Mouse (Mus musculus) forebrain, embryonic 12.5 days (tissue): ENCODE measurements around the gene Sspn. TPM values are rescaled to one million over a fixed set of nuclear protein-coding genes. Genes with fewer than 3 reads are reported as not detected.

Experiments used
- ATAC-seq: fragments of 200-750 bp; cut with Nextera tagmentation; 2 replicates; pipeline ENCODE4 v1.8.0; 2017; ENCODE audit warnings: moderate TSS enrichment; ENCODE audit not compliant: low FRiP score
- H3K27ac ChIP-seq: fragments of 300-500 bp; sonication (generic); 2 replicates; pipeline ENCODE4 v1.5.1; 2016; ENCODE audit warnings: mild to moderate bottlenecking
- H3K27me3 ChIP-seq: fragments of 300-500 bp; sonication (generic); 2 replicates; pipeline ENCODE4 v1.6.1; 2016; ENCODE audit warnings: mild to moderate bottlenecking
- H3K36me3 ChIP-seq: fragments of 300-500 bp; sonication (generic); replicated peaks from 2 replicates; pipeline ENCODE4 v1.6.1; 2016; ENCODE audit warnings: mild to moderate bottlenecking
- H3K4me1 ChIP-seq: fragments of 300-500 bp; sonication (generic); 2 replicates; pipeline ENCODE4 v1.6.1; 2016
- H3K4me2 ChIP-seq: fragments of 300-500 bp; sonication (generic); 2 replicates; pipeline ENCODE4 v1.6.1; 2016; ENCODE audit warnings: mild to moderate bottlenecking, moderate library complexity
- H3K4me3 ChIP-seq: fragments of 300-500 bp; sonication (generic); replicated peaks from 2 replicates; pipeline ENCODE4 v1.5.1; 2016; ENCODE audit warnings: mild to moderate bottlenecking
- H3K9ac ChIP-seq: fragments of 300-500 bp; sonication (generic); 2 replicates; pipeline ENCODE4 v1.6.1; 2016; ENCODE audit warnings: mild to moderate bottlenecking
- H3K9me3 ChIP-seq: fragments of 300-500 bp; sonication (generic); 2 replicates; pipeline ENCODE4 v1.6.1; 2016
- WGBS: fragments of 180-500 bp; shearing (Covaris S2); methylation state at CpG from one replicate; pipeline ENCODE4 v1.1.7; 2016; 5-methylcytosine and 5-hydroxymethylcytosine counted together
- polyA plus RNA-seq: library from polyadenylated mRNA; unstranded; fragments of >200 nt; fragmentation: Nextera tagmentation; extraction: Ambion mirVana; gene quantifications from 2 replicates; pipeline ENCODE4 v1.2.1, GENCODE M21; 2016

Gene Sspn
- polyA plus RNA-seq, 1 experiment from 2014 or later, result 3.2 TPM

DNA sequence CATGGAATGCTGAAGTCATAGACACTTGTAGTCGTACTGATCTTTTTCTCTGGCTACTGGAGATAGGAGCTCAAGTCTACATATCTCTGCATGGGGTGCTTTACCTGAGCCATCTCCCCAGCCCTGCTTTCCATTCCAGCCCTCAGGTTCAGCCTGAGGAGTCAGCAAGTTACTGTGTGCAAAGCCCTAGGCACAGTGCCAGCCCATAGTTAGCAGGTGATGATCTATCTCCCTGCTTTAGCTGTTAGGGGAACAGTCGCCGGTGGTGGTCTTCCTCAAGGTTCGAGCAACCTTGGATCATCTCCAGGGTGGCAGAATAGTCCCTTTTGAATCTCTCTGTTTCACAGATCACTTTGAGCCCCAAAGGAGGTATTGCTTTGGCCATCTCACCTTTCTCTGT lies 5.1 kb downstream of the Sspn start:
- Histone ChIP-seq H3K9ac (no peak overlapping the region), H3K27ac (no peak overlapping the region), H3K27me3 (no peaks in the 10 kb centered on the region), H3K36me3 (no peaks in the 10 kb centered on the region), H3K4me3 (no peak overlapping the region), H3K4me2 (no peak overlapping the region), H3K9me3 (no peaks in the 10 kb centered on the region), H3K4me1 (peaks cover 16% of the 10 kb centered on the region)
- 93% methylated on average over 4 of the region's 4 CpGs for WGBS
- no peak for ATAC-seq

DNA sequence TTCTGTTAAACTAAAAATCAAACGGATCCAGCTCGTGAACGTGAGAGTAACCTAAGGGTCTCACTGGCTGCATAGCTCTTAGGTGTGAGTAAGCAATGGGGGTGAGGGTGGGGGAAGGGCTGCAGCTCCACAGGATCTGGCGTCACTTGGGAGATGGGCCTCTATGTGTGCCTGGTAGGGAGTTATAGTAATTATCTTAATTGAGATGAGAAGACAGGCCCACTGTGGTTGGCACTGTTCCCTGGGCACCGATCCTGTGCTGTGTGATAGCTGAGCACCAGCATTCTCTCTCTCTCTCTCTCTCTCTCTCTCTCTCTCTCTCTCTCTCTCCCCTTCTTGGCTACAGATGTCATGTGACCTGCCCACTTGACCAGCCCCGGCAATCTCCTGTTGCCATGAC lies 9.4 kb downstream of the Sspn start:
- Histone ChIP-seq H3K4me1 (no peaks in the 10 kb centered on the region), H3K4me3 (no peak overlapping the region), H3K9me3 (no peaks in the 10 kb centered on the region), H3K27ac (no peak overlapping the region), H3K27me3 (no peaks in the 10 kb centered on the region), H3K4me2 (no peak overlapping the region), H3K9ac (no peak overlapping the region), H3K36me3 (no peaks in the 10 kb centered on the region)
- 77% methylated on average over 6 of the region's 6 CpGs for WGBS
- ATAC-seq, result no peak

DNA sequence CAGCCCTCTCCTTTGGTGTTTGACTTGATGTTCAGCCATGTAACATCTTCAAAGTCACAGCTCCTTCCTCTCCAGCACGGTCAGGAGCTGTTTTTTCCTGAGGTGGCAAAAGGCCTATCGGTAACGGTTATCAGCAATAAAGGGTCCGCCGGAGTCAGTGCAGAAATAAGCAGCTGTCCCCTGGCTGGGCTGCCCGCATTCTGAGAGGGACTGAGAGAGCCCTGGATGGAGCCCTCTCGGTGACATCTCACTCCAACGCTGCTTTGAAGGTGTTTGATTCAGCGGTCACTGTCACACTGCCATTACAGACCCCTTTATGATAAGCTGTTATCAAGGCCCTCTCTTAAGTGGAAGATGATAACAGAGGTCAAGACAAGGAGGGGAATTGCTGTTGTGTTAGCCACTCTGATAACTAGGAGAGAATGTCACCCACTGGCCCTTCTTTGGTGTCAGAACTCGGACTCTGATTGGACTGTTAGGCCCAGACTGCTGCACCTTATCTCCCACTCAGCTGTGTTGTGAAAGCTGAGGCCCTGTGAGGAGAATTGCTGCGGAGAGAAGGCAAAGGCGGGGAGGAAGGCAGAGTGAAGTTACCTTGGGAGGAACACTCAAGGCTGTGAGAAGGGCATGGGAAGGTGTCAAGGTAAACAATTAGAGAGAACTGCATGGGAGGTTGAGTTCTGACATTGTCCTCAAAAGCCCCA lies 11.0 kb downstream of the Sspn start:
- H3K4me3 ChIP-seq, result no peak overlapping the region
- no peak for ATAC-seq
- H3K4me2 ChIP-seq, result no peak overlapping the region
- H3K27ac ChIP-seq, result no peak overlapping the region
- no peaks in the 10 kb centered on the region for H3K4me1 ChIP-seq
- H3K27me3 ChIP-seq, result no peaks in the 10 kb centered on the region
- H3K9ac ChIP-seq, result no peak overlapping the region
- no peaks in the 10 kb centered on the region for H3K36me3 ChIP-seq
- H3K9me3 ChIP-seq, result no peaks in the 10 kb centered on the region
- WGBS, result 84% methylated on average over 12 of the region's 12 CpGs

DNA sequence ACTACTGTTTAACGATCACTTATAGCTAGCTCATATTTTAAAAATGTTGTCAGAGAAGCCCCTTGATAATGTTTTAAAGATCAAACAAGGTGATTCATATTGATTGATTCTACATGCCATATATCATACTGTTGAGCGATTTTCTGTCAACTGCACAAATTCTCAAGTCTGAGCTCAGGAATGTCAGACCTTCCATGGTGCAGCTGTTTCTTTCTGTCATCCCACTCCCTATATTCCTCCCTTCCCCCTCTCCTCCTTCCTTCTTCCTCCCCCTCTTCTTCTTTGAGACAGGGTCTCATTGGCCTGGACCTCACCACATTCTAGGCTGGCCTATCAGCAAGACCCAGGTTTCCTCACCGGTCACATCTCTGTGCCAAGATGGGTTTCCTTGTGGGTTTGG lies 12.0 kb downstream of the Sspn start:
- 98% methylated on average over 3 of the region's 3 CpGs for WGBS
- no peaks in the 10 kb centered on the region for H3K27me3 ChIP-seq
- no peaks in the 10 kb centered on the region for H3K36me3 ChIP-seq
- H3K4me1 ChIP-seq, result peaks cover 1% of the 10 kb centered on the region; the same call in 1 of the 2 replicates
- H3K9me3 ChIP-seq, result no peaks in the 10 kb centered on the region
- H3K4me2 ChIP-seq, result no peak overlapping the region
- no peak overlapping the region for H3K27ac ChIP-seq
- H3K4me3 ChIP-seq, result no peak overlapping the region
- H3K9ac ChIP-seq, result no peak overlapping the region
- no peak for ATAC-seq

DNA sequence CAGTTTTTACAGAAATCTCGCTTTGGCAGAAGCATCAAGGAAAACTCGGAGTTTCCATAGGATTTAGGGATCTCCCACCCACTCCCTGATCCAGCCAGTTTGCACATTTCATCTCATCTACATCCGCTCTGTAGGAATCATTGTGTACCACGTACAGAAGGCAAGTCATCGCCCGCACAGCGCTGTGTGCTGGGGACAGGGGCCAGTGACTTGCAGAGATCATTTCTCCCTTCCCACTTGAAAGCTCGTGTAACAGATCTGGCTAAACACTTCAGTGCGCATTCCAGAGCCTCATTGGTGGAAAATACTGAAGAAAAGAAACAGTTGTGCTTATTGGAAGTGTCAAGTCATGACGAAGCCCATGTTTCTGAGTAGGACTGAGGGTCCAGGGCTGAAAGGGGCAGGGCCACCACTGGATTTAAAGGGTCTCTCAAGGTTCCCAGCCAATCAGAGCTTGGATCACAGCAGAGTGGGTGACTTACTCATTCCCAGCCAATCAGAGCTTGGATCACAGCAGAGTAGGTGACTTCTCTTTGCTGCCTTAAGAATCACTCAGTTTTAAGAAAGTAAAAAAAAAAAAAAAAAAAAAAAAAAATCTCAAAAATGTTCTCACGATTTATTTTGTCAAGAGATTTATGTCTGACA lies 14.4 kb downstream of the Sspn start:
- ATAC-seq, result no peak
- peaks cover 7% of the 10 kb centered on the region; the same call in 1 of the 2 replicates for H3K4me1 ChIP-seq
- H3K9ac ChIP-seq, result no peak overlapping the region
- H3K27ac ChIP-seq, result no peak overlapping the region
- no peaks in the 10 kb centered on the region for H3K36me3 ChIP-seq
- H3K9me3 ChIP-seq, result no peaks in the 10 kb centered on the region
- no peaks in the 10 kb centered on the region for H3K27me3 ChIP-seq
- H3K4me2 ChIP-seq, result no peak overlapping the region
- H3K4me3 ChIP-seq, result no peak overlapping the region
- 78% methylated on average over 11 of the region's 11 CpGs for WGBS

DNA sequence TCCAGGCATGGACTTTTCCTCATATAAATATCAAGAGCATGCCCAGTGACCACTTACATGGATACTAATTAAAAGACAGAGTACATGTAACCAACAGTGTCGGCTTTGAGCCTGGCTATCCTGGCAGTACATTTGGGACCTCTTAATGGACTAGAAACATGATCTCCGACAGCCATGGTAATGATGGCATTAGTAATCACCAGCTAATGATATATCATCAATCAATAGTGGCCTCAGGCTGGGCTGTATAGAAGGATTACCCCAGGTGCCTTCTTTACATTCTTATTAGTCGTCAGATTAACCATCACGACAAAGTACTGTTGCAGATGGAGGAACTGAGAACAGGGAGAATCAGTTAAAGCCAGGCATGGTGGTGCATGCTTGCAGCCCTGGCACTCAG lies 17.6 kb downstream of the Sspn start:
- Histone ChIP-seq H3K9me3 (no peaks in the 10 kb centered on the region), H3K36me3 (no peaks in the 10 kb centered on the region), H3K4me3 (no peak overlapping the region), H3K27ac (no peak overlapping the region), H3K9ac (no peak overlapping the region), H3K4me2 (no peak overlapping the region), H3K4me1 (peaks cover 16% of the 10 kb centered on the region), H3K27me3 (no peaks in the 10 kb centered on the region)
- no peak for ATAC-seq
- 41% methylated on average over 4 of the region's 4 CpGs for WGBS

DNA sequence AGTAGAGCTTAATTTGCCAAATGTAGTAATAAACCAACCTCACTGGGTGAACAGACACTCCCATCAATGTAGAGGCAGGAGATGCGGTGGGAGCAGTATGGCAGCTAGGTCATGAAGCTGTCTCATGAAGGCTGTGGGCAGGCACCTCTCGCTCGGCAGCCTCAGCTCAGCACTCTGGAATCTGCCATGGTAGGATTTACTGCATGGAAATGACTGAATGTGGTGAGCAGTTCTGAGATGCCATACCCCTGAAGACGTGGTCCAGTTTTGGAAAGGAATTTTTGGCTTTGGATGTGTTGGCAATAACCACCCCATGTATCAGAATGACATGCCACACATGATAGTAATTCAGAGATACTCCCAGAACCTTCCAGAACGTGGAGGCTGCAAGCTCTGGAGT lies 19.2 kb downstream of the Sspn start:
- Histone ChIP-seq H3K27ac (no peak overlapping the region), H3K4me3 (no peak overlapping the region), H3K9me3 (no peaks in the 10 kb centered on the region), H3K4me1 (peaks cover 17% of the 10 kb centered on the region), H3K27me3 (no peaks in the 10 kb centered on the region), H3K36me3 (no peaks in the 10 kb centered on the region), H3K4me2 (no peak overlapping the region), H3K9ac (no peak overlapping the region)
- 87% methylated on average over 5 of the region's 5 CpGs for WGBS
- ATAC-seq, result no peak

DNA sequence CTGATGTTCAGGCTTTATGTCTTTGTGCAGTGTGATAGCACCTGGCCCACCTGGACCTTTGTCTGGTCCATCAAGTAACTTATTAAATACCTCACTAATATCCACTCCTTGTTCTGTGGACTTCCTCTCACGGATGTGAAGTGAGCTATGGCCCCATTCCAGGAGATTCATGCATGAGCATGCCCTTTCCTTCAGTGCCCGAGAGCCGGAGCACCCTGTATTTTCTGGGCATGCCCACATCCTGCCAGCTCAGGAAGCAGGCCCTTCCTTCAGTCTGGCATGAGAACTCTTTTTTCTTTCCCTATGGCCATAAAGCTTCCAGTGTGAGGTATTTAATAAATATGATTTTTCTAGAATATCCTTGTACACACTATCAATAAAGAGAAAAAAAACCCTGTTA lies 21.2 kb downstream of the Sspn start:
- Histone ChIP-seq H3K4me3 (no peak overlapping the region), H3K9me3 (no peaks in the 10 kb centered on the region), H3K9ac (no peak overlapping the region), H3K27ac (no peak overlapping the region), H3K4me2 (no peak overlapping the region), H3K27me3 (no peaks in the 10 kb centered on the region), H3K4me1 (peaks cover 19% of the 10 kb centered on the region), H3K36me3 (no peaks in the 10 kb centered on the region)
- no peak for ATAC-seq
- WGBS, result 83% methylated on average over 3 of the region's 3 CpGs

DNA sequence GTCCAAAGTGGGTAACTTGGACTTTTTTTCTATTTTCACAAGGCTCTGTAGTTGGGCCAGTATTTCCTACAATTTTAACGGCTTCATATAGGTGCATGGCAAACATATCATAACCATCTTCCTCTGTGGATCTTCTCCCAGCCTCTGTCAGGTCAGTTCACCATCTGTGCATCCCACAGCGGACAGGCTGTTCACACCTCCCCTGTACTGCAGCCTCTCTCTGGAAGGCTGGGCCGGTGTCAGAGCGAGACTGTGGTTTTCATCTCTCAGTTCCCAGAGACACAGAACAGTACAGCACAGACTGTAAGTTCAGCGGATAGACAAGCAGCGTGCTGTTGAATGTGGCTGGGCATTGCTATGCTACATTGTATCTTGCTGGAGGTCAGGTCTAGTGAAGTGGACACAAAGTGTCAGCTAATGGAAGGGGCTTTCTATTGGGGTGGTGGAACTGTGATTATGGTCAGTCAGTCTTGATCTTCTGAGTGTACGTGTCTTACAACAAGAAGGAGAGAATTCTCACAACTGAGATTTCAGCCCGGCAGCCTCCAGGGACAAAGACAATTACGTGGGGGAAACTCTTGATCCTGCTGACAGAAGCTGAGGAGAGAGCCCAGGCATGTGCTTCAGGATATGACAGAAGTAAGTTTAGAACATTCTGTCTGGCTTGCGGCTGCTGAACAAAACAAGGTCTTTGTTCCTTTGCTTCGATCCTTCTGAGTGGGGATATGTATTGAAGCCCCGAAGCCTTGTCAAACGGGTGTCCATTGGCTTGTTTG lies 21.9 kb downstream of the Sspn start:
- H3K4me3 ChIP-seq, result no peak overlapping the region
- H3K36me3 ChIP-seq, result no peaks in the 10 kb centered on the region
- H3K27ac ChIP-seq, result no peak overlapping the region
- H3K27me3 ChIP-seq, result no peaks in the 10 kb centered on the region
- H3K9me3 ChIP-seq, result no peaks in the 10 kb centered on the region
- 57% methylated on average over 13 of the region's 13 CpGs for WGBS
- H3K4me2 ChIP-seq, result no peak overlapping the region
- ATAC-seq, result no peak
- peaks cover 22% of the 10 kb centered on the region for H3K4me1 ChIP-seq
- no peak overlapping the region for H3K9ac ChIP-seq

DNA sequence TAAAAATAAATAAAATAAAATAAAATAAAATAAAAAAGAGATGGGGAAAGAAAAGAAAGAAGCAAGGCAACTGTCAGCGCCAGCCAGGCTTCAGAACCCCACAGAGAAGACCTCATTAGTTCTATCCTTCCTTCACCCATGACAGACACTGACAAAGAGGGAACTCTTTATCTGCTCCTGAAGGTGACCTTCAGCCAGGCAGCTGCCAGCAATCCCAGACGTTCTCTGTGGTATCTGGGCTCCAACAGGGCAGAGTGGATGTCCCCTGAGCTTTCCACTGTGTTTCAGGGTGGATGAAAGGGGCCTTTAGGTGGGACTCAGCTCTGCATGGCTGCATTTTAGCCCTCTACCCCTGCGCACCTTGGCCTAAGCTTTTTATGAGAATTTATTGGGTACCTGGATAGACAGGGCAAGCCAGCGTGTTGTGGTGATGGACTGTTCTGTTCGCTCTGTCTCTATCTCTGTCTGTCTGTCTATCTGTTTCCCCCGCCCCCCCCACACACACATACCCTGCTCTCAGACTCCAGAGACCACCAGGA lies 26.1 kb downstream of the Sspn start:
- no peak overlapping the region for H3K4me2 ChIP-seq
- no peak for ATAC-seq

DNA sequence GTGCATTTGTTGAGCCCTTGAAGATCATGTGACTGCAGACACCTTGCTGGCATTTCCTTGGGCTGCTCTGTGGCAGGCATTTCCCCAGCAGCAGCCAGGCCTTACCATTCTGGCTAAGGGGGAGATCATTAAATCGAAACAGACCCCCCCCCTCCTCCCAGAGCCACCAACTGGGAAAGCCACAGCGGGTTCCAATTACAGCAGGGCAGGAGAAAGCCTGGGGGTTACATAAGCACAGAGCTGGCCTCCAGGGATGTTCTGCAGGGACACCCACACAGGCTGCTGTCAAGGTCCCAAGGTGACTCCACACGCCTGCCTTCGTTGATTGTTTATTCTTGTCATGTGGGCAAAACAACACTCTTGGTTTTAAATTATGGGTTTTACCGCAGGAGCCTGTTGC lies 26.6 kb downstream of the Sspn start:
- 47% methylated on average over 5 of the region's 5 CpGs for WGBS
- ATAC-seq, result no peak
- H3K9me3 ChIP-seq, result no peaks in the 10 kb centered on the region
- no peak overlapping the region for H3K4me2 ChIP-seq
- no peaks in the 10 kb centered on the region for H3K27me3 ChIP-seq
- H3K27ac ChIP-seq, result no peak overlapping the region
- peaks cover 15% of the 10 kb centered on the region; the same call in 1 of the 2 replicates for H3K4me1 ChIP-seq
- no peak overlapping the region for H3K4me3 ChIP-seq
- no peak overlapping the region for H3K9ac ChIP-seq
- no peaks in the 10 kb centered on the region for H3K36me3 ChIP-seq

More for the DNA sequence above, 26.1 kb downstream of the Sspn start:
- no peaks in the 10 kb centered on the region for H3K27me3 ChIP-seq
- WGBS, result 75% methylated on average over 6 of the region's 6 CpGs
- no peak overlapping the region for H3K27ac ChIP-seq
- H3K4me1 ChIP-seq, result peaks cover 15% of the 10 kb centered on the region; the same call in 1 of the 2 replicates
- H3K36me3 ChIP-seq, result no peaks in the 10 kb centered on the region
- H3K4me3 ChIP-seq, result no peak overlapping the region
- no peaks in the 10 kb centered on the region for H3K9me3 ChIP-seq
- H3K9ac ChIP-seq, result no peak overlapping the region

DNA sequence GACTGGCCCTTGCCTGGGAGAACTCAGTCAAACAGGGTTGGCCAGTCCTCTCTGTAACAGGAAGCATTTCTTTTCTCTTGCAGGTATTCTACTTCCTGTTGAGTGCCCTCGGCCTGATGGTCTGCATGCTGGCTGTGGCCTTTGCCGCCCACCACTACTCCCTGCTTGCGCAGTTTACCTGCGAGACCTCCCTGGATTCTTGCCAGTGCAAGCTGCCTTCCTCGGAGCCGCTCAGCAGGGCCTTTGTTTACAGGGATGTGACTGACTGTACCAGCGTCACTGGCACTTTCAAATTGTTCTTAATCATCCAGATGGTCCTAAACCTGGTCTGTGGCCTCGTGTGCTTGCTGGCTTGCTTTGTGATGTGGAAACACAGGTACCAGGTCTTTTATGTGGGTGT lies 29.6 kb downstream of the Sspn start:
- no peaks in the 10 kb centered on the region for H3K9me3 ChIP-seq
- H3K4me3 ChIP-seq, result no peak overlapping the region
- H3K36me3 ChIP-seq, result no peaks in the 10 kb centered on the region
- H3K4me1 ChIP-seq, result peaks cover 5% of the 10 kb centered on the region; the same call in 1 of the 2 replicates
- no peak overlapping the region for H3K9ac ChIP-seq
- 61% methylated on average over 8 of the region's 8 CpGs for WGBS
- H3K27me3 ChIP-seq, result no peaks in the 10 kb centered on the region
- no peak overlapping the region for H3K4me2 ChIP-seq
- no peak for ATAC-seq
- H3K27ac ChIP-seq, result no peak overlapping the region
